Mouse (Mus musculus) monocyte, adult 5-6 weeks (primary cell): Measurements from ENCODE around the gene Acin1. TPM values are rescaled to one million over a fixed set of nuclear protein-coding genes. Genes with fewer than 3 reads are reported as not detected.

Source experiments
- ATAC-seq: fragments of 153-309, 156-312 bp; replicated peaks from 2 replicates; pipeline ENCODE4 v1.8.0; 2017; ENCODE audit warnings: mild to moderate bottlenecking; ENCODE audit not compliant: low TSS enrichment, insufficient number of reproducible peaks, severe bottlenecking, poor library complexity, low FRiP score
- total RNA-seq: library from RNA; stranded (forward); fragments of 200-1000, 200-491, 200-594 nt; gene quantifications from 3 replicates; pipeline ENCODE4 v1.2.3, GENCODE M21; 2017

The Acin1 gene
- 259 to 427 TPM (median 322 TPM) in 3 replicates for total RNA-seq

DNA sequence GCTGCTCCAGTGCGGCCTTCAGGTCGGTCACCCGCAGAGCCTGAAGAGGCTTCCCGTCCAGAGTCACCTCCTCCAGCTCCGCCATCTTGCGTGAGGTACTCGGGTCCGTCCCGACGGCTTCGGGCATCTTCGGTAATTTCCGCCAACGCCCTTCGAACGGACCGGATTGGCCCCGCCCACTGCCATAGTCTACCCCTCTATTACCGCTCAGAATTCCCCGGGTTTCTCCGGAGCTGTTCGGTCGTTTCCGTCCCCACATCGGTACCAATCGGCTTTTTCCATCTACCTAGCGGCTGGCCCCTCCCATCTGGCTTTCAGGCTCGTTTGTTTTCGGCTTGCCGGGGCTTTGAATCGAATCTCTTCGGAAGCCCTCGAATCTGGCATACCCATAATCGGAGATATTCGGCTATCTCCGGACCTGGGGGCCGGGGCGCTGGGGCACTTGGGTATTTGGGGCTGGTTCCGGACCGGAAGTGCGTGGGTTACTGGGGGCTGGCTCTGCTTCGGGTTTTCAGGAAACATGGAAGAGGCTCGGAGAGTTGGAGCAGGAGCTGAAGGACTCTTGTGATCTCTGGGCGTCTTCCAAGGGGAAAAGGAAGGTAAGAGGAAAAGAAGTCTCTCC is at the start of gene Acin1:
Acin1 (minus strand) TSS at position 410 of the 622 bp plus-strand sequence.
- ATAC-seq: peak; percentile 95

- ATAC-seq: no peak
Observed at GRCm38 (mm10) chr14:54735221-54735620, 48.5 kb upstream of the Acin1 start.

- no peak for ATAC-seq
Observed at GRCm38 (mm10) chr14:54734004-54734403, 47.3 kb upstream of the Acin1 start.

- ATAC-seq: no peak
Observed at GRCm38 (mm10) chr14:54732206-54732605, 45.5 kb upstream of the Acin1 start.

DNA sequence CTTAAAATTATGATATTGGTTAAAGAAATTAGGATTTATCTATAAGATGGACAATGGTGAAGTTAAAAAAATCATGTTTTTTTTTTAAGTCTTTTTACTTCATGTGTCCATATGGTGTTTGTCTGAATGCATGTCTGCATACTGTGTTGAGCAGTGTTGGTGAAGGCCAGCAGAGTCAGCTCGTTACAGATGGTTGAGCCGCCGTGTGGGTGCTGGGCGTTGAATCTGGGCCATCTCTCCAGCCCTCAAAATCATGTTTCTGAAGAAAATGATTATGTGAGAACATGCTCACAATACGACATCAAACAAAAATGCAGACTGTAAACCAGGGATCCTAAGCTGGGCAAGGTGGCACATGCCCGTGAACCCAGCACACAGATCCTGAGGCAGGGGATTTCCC is 43.6 kb upstream of the Acin1 start:
- ATAC-seq: no peak

- ATAC-seq: no peak
Observed at GRCm38 (mm10) chr14:54728823-54729653, 42.3 kb upstream of the Acin1 start.

- no peak for ATAC-seq
Observed at GRCm38 (mm10) chr14:54727565-54727964, 40.8 kb upstream of the Acin1 start.

- no peak for ATAC-seq
Observed at GRCm38 (mm10) chr14:54724049-54724448, 37.3 kb upstream of the Acin1 start.

DNA sequence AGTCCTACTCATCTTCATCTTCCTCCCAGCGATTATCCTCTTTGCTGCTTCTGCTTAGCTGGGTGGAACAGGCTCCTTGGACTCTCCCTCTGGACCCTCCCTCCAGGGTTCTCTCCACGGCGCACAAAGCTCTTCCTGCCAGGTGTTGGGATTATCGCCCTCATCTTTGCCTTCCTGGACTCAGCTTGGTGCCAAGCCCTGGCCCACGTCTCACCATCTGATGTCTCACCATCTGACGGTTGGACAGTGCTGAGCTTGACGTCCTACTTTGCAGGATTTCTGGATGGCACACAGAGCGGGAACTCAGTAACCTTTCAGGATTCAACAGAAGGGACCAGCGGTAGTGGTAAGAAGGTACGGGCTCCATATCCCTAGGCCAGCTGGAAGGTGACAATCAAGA is 35.0 kb upstream of the Acin1 start:
- ATAC-seq: no peak

- ATAC-seq: no peak
Observed at GRCm38 (mm10) chr14:54720654-54721350, 34.1 kb upstream of the Acin1 start.

GRCm38 (mm10) chr14:54720041-54720440 is 33.3 kb upstream of the Acin1 start:
- no peak for ATAC-seq

DNA sequence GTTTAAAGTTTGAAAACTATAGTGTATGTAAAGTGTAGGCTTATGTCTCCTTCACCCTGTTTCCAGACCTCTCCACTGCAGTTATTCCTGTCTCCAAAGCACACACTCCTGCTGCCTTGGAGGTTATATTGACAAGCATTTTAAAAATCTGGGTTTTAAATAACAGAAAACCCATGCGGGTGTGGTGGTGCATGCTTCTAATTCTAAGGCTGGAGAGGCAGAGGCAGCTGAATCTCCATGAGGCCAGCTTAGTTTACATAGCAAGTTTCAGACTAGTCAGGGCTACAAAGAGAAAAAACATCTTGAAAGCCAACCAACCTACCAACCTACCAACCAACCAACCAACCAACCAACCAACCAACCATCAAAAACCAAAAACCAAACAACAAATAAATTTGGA is 28.7 kb upstream of the Acin1 start:
- no peak for ATAC-seq

GRCm38 (mm10) chr14:54714617-54715081 is 27.9 kb upstream of the Acin1 start:
- ATAC-seq: no peak

GRCm38 (mm10) chr14:54714121-54714520 is 27.4 kb upstream of the Acin1 start:
- peak; percentile 64 for ATAC-seq

DNA sequence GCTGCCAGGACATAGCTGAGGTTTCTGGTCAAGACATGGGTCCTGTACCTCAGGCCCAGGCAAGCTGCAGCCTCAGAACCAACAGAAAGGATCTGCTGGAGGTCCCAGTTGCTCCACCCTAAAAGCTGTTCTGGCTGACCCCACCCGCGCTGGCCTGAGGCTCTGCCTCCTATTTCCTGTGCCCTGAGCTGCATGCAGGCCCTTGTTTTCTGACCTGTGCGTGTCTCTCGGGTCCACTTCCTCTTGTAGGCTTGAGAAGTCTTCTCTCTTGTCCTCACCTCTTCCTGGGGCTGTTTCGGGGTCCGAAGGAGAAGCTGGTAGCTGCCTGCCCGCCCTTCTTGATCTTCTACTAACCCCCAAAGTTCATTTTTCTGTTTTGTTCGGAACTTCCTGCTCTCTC is 26.1 kb upstream of the Acin1 start:
- peak; percentile 24; the same call in 1 of the 2 replicates for ATAC-seq

GRCm38 (mm10) chr14:54712074-54712473 is 25.3 kb upstream of the Acin1 start, which contains the start of gene Cebpe:
Cebpe (minus strand) TSS chr14:54712174.
- ATAC-seq: no peak

GRCm38 (mm10) chr14:54709054-54709453 is 22.3 kb upstream of the Acin1 start:
- ATAC-seq: no peak

DNA sequence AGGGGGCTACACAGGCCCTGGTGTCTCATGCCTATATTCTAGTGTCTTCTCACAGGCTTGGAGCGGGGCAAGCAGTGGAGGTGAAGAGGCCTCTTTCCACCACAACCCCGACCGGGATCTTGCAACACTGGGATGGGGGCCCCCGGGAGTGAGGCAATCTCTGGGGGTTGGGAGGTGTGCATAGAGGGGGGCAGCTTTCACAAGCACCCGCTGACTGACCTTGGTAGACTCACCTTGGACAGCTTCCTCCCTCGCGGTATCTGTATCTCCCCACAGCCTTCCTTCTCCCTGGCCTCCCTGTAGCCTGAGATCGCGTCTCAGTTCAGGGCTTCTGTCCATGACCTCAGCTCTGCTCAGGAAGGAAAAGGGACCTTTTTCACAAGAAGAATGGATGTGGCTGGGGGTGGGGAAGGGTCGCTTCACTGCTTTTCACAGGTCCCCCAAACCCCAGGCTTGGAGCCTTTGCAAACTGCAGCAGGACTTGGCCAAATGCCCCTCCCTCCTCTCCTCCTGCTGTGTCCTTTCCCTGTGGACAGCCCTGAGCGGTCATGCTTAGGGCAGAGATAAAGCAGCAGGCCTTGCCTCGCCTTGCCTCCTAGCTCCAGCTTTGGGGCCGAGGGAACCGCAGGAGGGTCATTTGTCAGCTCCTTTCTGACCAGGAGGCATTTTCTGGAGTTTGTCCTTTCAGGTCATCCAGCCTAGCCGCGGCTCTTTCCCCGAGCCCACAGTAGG is 20.0 kb upstream of the Acin1 start:
- ATAC-seq: no peak

DNA sequence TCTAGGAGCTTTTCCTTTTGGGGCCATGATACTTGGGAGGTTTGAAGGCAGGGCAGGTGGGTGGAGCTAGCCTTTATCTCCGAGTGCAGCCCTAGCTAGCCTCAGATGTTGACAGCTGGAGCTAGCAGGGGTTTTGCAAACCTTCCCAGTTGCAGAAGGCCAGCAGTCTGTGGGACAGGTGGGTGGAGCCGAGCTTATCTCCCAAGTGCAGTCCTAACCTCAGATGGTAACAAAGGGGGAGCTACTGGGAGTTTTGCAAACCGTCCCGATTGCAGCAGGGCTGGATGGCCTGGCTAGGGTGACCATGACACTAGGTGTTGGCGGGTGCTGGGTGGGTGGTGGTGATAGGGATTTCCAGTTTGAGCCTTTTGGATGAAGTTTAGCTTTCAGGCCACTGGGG is 19.1 kb upstream of the Acin1 start:
- ATAC-seq: no peak
